Mouse (Mus musculus) R1 (cell line): ENCODE data around the gene Fam213a.

ENCODE experiments used
- DNase-seq: peaks from one replicate; pipeline ENCODE4 v3.0.0-alpha.2; 2018; ENCODE audit warnings: low read depth, low spot score

Fam213a gene

DNA sequence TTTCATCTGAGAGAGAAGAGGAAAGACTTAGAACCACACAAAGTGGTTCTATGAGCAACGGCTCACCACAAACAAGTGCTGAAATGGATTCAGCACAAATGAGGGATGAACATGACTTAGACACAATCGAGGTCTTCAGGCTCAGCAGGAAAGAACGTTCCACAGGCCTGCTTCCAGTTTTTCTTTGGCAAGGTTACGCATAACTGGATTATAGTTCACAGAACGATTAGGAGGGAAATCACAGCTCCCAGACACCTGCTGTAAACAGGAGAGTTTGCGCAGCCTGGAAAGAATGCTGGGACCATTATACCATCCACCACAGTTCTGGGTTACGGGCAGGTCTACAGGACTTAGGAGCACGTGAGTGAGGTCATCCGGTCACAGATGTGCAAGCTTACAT lies 7.9 kb downstream of the Fam213a start:
- no peak for DNase-seq

DNA sequence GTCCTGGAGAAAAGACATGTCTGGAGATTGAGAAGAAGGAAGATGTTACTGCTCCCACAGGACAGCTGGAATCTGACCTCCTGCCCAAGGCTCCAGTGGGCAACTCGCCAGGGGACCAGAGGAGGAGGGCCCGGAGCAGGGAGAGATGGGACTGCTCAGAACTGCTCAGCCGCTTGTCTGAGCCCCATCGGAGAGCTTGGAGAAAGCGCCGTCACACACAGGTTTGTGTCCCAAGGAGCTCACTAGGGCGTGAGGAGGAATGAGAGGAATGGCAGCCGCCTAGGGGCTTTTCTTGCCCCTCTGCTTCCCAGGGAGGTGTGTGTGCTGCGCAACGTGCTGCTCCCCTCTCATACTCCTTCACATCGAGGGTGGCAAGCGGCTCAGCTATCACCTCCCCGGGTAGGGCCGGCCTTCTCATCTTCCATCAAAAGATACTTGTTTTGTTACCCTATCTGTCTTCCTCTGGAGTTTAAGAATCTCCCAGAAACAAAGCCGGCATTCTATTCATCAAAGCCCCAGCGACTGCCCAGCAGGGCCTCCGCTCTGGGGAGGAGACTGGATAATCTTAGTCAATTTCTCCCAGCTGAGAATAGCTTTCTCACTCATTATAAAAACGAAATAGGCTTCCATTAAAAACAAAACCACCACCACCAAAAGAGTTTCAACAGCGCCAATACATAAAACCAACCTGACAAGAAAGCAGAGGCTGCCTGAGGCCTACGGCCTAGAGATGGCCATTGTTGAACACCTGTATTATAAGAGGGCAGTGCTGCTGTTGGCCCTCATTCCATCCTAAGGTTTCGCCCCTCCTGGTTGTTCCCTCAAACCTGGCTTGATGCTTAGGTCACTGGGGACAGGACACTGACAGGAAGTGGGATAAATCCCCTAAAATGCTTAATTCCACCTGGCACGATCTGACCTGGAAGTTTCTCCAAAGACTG lies 9.1 kb downstream of the Fam213a start:
- DNase-seq: peak; percentile 30

DNA sequence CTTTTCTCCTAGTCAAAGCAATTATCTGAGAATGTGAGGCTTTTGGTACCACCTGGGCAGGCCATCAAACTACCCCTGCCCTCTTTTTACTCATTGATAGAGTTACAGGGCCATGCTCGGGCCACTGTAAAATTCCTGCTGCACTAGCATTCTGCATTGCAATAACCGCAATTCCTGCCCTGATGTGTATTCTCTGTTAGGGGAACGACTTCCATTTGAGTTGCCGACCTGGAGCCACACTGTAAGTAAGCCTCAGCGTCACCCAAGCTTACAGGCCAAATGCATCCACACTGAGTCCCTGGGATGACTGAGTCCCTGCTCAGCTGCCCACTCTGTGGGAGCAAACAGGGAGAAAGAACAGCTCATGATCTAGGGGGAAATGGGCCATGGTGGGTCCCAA lies 12.0 kb downstream of the Fam213a start:
- no peak for DNase-seq

DNA sequence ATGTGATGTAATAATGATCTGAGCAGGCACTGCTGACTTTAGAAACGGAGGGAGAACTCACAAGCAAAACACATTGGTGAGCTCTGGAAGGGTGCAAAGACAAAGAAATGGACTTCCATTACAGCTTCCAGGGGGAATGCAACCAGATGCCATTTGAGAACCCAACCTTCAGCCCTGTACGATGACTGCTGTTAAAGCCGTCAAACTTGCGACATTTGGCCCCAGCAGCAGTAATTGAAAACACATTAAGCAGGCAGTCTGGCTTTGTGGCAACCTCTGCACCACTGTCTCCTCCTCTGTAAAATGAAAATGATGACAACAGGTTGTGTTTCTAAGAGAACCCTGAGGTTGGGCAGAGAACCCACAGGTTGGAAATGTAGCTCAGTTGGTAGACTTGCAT lies 12.8 kb downstream of the Fam213a start:
- DNase-seq: no peak

DNA sequence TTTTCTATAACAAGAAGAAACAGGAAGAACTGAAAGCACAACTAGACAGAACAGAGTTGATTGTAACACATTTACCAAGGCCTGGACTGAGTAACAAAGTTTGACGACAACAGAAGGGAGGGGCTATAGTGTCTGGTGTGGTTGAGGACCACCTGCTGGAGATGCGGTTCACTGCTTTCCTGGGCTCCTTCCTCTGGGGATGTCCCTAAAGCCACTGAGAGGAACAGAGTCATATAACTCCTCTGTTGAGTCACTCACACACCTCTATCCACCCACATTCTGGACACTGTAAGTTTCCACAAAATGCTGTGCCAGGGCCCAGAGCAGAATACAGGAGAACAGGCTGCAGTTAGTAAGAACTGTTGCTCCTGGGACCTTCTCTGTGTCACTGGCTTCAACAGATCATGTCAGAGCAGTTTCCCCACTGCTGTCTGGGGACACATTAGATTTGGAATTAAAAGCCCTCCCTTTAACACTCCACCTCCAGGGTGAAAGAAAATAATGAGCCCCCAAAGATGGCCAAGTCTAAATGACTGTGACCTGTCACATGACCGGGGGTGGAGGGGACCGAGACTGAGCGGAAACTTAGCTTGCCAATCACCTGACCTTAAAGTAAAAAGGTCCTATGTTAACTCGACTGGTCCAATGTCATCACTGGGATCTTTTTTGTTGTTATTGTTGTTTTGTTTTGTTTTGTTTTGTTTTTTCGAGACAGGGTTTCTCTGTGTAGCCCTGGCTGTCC lies 13.5 kb downstream of the Fam213a start:
- no peak for DNase-seq

DNA sequence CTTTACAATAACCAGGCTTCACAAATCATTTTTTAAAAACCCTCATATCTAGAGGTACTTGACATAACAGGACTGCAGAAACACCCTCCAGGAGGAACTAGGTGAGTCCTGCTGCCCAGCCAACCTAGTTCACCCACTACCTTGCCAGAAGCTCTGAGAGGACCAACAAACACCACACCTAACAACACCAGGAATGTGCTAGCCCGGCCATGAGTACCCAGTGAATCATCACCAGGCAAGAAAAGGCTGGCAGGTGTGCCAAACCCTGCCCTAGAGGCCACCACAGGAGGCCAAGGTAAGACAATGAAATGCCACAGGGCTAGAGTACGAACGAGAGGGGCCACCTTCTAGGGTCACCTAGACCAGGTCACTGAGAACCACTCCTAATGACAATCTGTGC lies 17.4 kb downstream of the Fam213a start:
- no peak for DNase-seq

DNA sequence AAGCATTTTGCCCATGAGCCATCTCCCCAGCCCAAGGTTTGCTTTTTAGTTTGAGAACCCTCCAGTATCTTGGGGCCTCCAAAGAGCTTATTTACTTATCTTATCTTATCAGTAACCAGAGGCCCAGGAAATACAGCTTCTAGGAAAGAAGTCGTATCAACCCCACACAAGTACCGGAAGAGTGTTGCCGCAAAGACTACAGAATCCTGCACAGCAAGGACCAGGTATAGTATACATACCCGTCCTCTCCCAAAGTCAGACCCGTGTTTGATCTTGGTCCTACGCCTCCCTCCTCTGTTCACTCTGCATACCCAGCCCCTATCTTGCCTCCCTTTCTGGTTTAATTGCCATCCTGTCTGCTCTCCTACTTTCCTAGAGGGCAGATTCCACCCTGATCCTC lies 21.1 kb downstream of the Fam213a start:
- no peak for DNase-seq

DNA sequence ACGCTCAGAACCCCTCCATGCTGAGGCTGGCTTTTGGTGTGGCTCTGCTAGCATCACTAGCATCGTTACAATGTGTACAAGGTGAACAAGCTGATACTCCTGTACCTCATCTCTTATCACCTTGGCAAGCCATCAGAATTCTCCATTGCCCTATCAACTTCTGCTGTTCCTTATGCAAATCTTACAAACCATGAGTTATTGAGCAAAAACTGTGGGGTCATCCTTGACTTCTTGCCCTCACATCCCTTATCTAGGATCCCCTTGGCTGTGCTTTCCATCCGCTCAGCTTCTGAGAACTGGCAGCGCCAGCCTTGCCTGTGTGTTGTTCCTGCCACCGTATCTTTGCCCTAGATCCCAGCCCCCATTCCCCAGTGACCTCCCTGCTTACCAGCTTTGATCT lies 24.8 kb downstream of the Fam213a start:
- no peak for DNase-seq

DNA sequence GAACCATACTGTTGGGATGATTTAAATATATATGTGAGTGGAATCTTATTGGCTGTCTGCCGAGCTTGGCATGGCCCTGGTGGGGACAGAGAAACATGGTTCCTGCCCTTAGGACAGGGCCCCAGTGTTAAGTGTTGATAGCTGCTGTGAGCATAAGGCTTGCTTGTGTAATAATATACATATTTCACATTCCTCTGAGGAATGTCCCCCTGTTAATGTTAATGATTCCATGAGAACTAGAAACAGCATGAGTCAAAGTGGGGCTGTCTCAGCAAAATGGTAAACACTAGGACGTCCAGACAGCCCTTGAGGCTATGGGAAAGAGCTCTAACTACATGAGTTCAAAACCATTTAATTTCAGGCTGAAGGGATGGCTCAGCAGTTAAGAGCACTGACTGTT lies 26.4 kb downstream of the Fam213a start:
- no peak for DNase-seq

DNA sequence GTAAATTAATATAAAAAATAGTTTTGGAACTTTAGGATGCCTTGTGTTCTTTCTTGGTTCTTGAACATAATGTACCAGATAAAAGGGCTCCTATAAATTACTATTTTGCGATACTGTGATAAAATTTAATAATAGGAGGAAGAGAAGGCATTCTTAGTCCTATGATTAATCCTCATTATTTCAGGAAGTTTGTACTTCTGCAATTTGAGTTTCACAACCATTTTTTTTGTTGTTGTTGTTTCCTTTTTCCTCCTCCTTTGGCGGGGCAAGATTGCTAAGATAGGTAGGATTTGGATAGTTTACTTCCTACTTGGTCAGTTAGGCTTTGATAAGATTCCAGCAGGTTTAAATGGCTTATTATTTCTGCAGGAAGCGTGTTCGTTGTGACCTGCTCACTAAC lies 28.0 kb downstream of the Fam213a start:
- DNase-seq: no peak

DNA sequence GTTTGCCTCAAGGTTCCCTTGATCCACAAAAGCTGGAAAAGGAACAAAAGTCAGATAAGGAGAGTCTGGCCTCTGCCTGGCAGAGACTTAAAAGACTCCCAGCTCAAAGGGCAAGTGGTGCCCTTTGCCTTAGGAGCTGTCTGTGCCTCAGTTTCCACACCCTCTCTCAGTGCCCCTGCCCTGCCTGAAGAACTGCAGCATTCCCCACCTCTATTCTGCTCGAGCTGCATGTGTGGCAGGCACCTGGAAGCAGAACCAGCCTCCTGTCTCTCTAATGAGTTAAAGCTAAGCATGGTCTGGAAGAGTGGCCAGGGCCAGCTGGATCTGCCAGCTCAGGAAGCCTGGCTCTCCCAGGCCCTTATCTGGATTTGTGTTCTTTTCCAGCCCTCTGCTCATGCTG lies 33.9 kb downstream of the Fam213a start:
- DNase-seq: no peak

DNA sequence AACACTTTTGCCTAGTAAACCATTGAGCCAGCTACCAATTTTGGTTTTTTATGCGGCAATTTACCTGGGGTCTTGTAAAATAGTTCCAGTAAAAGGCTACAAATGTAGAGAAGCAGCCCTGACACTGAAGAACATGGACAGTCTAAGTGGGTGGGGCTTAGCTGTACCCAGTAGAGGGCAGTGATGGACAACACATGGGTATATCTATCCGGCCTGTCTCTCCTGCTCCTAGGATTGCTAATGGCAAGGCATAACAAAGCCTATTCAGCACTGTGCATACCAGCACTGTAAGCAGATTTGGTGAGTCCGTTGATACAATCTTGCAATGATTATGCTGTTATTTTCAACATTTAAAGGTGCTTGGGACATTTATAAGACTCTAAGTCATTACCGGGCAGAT lies 34.6 kb downstream of the Fam213a start:
- no peak for DNase-seq

DNA sequence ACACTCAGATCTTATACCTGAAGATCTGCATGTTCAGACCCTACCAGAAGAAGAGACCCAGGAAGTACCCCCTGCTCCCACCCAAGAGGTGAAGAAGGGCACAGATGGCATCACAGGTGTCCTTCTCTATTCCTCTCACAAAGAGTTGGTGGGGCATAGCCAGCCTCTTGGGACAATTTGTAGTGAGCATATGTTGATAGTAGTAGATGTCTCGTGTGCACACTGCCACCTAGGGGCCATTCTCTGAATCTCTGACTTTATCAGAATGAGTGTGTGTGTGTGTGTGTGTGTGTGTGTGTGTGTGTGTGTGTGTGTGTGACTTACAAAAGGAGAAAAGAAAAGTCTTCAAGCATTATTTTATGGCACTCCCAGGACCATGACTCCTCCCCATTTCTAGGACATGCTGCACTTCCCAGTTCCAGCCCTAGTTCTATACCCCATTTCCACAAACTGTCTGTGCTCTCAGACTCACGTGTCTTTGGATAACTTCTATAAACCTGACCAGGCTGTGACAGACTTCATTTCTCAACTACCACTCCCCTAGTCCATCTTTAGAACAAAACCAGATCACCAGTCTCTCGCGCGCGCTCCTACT lies 38.4 kb downstream of the Fam213a start:
- peak; percentile 74 for DNase-seq

DNA sequence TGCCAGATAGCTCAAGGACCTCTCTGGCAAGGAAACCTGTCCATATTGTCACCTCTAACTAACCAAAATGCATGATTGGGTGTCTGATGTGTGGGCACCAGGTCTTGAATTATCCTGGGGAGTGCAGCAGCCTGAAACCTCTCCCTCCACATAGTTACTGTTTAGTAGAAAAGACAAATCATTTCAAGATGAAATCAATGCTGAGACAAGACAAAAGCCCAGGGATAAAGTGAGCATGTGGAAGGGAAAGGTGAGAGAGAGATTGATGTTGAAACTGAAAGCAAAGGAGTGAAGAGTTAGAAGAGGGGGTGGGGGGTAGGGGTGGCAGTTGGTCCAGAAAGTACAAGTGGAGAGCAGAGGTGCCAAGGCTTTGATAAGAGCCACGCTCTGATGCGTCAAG lies 45.5 kb downstream of the Fam213a start:
- no peak for DNase-seq

DNA sequence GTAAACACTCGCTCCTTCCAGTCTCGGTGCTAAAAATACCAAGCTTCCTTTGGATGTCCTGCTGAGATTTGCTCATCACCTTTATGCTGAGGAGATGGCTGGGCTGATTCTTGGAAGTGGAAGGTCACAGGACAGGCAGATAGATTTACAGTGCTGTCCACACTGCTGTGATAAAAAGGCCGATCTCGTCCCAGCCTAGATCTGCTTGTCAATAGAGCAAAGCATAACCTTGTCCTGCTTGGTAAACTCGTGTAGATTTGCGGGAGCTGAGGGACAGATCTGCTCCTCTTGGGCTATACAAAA lies 46.0 kb downstream of the Fam213a start:
- DNase-seq: no peak

DNA sequence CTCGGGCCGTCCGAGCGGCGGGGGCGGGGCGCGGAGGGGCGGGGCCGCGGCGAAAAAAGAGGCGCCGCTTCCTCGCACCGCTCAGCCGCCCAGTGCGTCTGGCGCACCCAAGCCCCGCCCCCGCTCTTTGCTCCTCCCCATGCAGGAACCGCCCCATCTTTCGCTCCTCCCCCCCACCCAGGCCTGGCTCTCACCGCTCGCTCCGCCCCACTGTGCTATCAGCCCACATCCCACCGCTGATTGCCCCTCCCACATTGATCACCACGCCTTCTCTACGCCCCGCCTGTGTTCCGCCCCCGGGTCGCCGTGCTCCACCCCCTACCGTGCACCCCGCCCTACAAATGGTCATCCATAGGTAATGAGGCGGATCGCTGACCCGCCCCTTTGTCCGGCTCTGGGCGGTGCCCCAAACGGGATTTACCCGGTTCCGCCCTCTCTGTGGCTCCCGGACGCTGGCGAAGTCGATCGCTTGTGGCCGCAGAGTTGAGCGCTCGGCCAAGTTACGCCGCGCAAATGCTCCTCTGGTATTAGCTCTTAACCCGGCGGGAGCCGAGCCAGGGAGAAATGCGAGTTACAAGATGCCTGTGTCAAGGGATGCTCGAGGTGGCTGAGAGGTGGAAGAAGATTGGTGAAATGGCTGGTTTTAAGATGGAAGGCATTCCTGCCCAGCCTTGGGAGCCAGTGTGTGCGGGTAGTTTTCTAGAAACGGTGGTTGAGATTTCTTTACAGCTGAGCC lies 46.6 kb downstream of the Fam213a start:
- peak; percentile 93 for DNase-seq

DNA sequence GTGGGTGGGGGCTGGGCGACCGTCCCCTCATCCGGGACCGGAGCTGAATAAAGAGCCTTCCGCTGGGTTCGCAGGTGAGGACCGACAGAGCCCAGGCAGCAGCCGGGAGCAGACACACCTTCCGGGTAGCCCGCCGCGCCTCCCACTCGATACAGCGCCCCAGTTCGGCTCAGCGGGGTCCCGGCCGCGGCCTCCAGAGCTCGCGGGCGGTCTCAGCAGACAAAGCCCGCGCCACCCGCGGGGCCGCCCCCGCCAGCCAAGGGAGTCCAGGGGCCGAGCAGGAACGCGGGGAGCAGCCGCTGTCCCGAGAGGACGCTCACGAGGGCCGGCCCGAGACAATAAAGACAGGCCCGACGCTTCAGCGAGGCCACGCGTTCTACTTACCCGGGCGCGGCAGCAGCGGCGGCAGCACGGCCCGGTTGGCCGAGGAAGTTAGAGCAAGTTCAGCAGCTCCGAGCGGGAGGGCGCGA lies 47.2 kb downstream of the Fam213a start, which contains the start of gene Tspan14:
Gene Tspan14, minus strand, starts transcription at position 416 of the 470 bp plus-strand sequence.
- no peak for DNase-seq

DNA sequence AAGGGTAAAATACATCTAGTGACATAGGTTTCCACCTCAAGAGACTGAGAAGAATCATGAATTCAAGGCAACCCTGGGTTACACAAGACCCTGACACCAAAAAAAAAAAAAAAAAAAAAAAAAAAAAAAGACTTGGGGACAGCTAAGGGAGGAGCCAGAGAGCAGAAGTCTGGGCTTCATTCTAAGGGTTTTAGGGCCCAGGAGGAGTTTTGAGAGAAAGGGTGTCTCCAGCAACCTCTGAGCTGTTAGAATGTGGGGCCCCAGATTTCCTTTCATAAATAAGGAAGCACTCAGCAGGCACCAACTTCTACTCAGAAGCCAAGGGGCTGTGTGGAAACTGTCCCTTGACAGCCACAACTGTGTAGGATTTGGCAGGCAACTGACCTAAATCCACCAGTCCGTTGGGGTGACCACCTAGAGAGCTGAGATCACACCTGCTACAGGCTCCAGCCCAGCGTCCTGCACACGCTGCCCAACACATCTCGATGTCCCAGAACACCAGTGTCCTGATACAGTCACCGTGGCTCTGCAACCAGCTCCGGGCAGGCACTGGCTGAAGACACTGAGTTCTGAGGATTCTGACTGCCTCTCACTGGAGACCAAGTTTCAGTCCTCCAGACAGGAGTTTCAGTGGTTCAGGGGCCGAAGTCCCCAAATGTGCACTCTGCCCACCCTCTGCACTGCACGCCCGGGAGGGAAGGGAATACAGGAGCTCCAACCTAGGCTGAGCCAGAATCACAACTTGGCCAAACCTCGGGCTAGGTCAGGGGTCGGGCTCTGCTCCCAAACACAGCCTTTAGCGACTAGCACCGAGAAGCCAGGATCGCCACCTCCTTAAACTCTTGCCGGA lies 47.9 kb downstream of the Fam213a start:
- DNase-seq: no peak

DNA sequence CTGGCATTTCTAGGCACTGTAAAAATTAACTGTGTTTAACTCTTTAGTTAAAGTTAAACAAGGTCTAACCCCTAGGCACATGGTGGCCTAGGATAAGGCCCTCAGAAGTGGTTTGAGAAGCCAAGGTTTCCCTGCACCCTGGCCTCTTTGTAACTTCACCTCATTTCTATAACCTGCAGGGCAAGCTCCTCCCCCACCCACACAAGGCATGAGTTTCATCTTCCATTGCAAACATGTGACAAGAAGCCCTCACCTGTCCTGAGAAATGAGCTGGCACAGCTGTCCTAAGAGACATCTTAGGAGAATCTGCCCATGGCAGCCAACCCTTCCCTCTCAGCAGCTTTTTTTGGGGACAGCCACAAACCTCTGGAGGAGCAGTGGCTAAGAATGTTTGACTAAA lies 48.7 kb downstream of the Fam213a start:
- no peak for DNase-seq

DNA sequence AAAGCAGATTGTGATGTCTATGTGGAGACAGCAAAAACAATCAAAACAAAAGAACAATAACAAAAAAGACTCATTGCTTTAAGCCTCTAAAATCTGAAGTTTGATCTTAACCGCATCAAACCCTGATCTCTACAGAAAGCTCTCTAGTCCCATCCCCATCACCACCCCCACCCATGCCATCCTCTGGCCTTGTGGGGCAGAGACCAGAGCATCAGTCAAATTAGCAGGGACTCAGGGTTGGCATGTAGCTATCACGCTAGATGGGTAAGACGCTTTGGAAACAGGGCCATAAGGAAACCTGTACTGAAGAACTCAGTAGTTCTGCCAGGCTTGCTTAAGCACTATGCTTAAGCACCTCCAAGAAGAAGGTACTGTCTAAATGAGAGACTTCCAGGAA lies 49.4 kb downstream of the Fam213a start:
- no peak for DNase-seq
